Mouse (Mus musculus): ENCODE data around the gene Acpp. TPM values are rescaled to one million over a fixed set of nuclear protein-coding genes. Genes with fewer than 3 reads are reported as not detected.

Gene Acpp
- total and polyA plus RNA-seq, 2 experiments from 2014 or later: 0.25 to 3.1 TPM

GRCm38 (mm10) chr9:104361073-104361891 lies 23.7 kb upstream of the Acpp start:
- WGBS: 77% methylated on average over 17 of the region's 17 CpGs
- no peak for ATAC-seq

GRCm38 (mm10) chr9:104360389-104360788 lies 22.8 kb upstream of the Acpp start:
- H3K4me2 ChIP-seq (ENCODE audit: low read depth, low read length): no peak overlapping the region
- H3K27ac ChIP-seq: no peak overlapping the region
- H3K4me1 ChIP-seq (ENCODE audit: insufficient read depth, low read length): no peaks in the 10 kb centered on the region
- no peaks in the 10 kb centered on the region for H3K9me3 ChIP-seq (ENCODE audit: low read length)
- no peak overlapping the region for H3K9ac ChIP-seq (replicated peaks; ENCODE audit: low read length)
- H3K36me3 ChIP-seq (ENCODE audit: insufficient read depth, low read length): no peaks in the 10 kb centered on the region
- H3K4me3 ChIP-seq (ENCODE audit: low read length): no peak overlapping the region
- no peak for DNase-seq (ENCODE audit: low spot score)
- H3K27me3 ChIP-seq (ENCODE audit: insufficient read depth, low read length): no peaks in the 10 kb centered on the region
- no peak for ATAC-seq
- no peak for TF ChIP-seq CTCF (IDR thresholded peaks at IDR 0.05; ENCODE audit: low read depth)
- WGBS: 86% methylated on average over 4 of the region's 4 CpGs

More at GRCm38 (mm10) chr9:104361073-104361891, 23.7 kb upstream of the Acpp start:
- no peak overlapping the region for H3K9ac ChIP-seq (replicated peaks; ENCODE audit: low read length)
- H3K9me3 ChIP-seq (ENCODE audit: low read length): no peaks in the 10 kb centered on the region
- no peak overlapping the region for H3K4me3 ChIP-seq (ENCODE audit: low read length)
- no peaks in the 10 kb centered on the region for H3K36me3 ChIP-seq (ENCODE audit: insufficient read depth, low read length)
- no peaks in the 10 kb centered on the region for H3K27me3 ChIP-seq (ENCODE audit: insufficient read depth, low read length)
- no peak overlapping the region for H3K27ac ChIP-seq
- no peak for TF ChIP-seq CTCF (IDR thresholded peaks at IDR 0.05; ENCODE audit: low read depth)
- no peak overlapping the region for H3K4me2 ChIP-seq (ENCODE audit: low read depth, low read length)
- no peaks in the 10 kb centered on the region for H3K4me1 ChIP-seq (ENCODE audit: insufficient read depth, low read length)
- no peak for DNase-seq (ENCODE audit: low spot score)

- DNase-seq (ENCODE audit: low spot score) (no peak), ATAC-seq (no peak)
- H3K27me3 ChIP-seq (ENCODE audit: insufficient read depth, low read length): no peaks in the 10 kb centered on the region
- no peak for TF ChIP-seq CTCF (IDR thresholded peaks at IDR 0.05; ENCODE audit: low read depth)
- no peak overlapping the region for H3K27ac ChIP-seq
- H3K9ac ChIP-seq (replicated peaks; ENCODE audit: low read length): no peak overlapping the region
- H3K36me3 ChIP-seq (ENCODE audit: insufficient read depth, low read length): no peaks in the 10 kb centered on the region
- 69% methylated on average over 8 of the region's 8 CpGs for WGBS
- no peaks in the 10 kb centered on the region for H3K9me3 ChIP-seq (ENCODE audit: low read length)
- no peak overlapping the region for H3K4me2 ChIP-seq (ENCODE audit: low read depth, low read length)
- H3K4me1 ChIP-seq (ENCODE audit: insufficient read depth, low read length): no peaks in the 10 kb centered on the region
- H3K4me3 ChIP-seq (ENCODE audit: low read length): no peak overlapping the region
Measured at GRCm38 (mm10) chr9:104355521-104356270, 18.1 kb upstream of the Acpp start.

DNA sequence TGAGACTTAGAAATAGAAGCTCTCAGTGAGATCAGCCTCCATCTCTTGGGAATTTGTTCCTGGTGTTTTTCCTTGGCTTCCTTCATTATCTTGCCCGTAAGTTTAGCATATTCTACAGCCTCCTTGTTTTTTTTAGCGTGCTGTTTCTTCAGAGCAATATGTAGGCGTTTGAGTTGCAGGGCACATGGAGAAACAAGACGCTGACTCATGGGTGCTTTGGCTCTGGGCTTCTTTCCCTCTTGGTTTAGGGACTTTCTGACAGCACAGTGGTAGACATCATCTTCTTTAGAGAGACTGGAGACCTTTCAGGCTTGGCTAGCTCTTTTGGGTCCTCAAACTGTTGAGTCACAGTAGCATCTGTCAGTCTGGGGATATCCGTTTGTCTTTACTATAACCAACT lies 6.6 kb upstream of the Acpp start:
- TF ChIP-seq CTCF (IDR thresholded peaks at IDR 0.05; ENCODE audit: low read depth): no peak
- WGBS: 87% methylated on average over 5 of the region's 5 CpGs
- H3K4me2 ChIP-seq (ENCODE audit: low read depth, low read length): no peak overlapping the region
- H3K36me3 ChIP-seq (ENCODE audit: insufficient read depth, low read length): no peaks in the 10 kb centered on the region
- no peak for DNase-seq (ENCODE audit: low spot score)
- no peak for ATAC-seq
- H3K9me3 ChIP-seq (ENCODE audit: low read length): no peaks in the 10 kb centered on the region
- H3K27ac ChIP-seq: no peak overlapping the region
- no peaks in the 10 kb centered on the region for H3K4me1 ChIP-seq (ENCODE audit: insufficient read depth, low read length)
- H3K27me3 ChIP-seq (ENCODE audit: insufficient read depth, low read length): no peaks in the 10 kb centered on the region
- H3K9ac ChIP-seq (replicated peaks; ENCODE audit: low read length): no peak overlapping the region
- no peak overlapping the region for H3K4me3 ChIP-seq (ENCODE audit: low read length)

DNA sequence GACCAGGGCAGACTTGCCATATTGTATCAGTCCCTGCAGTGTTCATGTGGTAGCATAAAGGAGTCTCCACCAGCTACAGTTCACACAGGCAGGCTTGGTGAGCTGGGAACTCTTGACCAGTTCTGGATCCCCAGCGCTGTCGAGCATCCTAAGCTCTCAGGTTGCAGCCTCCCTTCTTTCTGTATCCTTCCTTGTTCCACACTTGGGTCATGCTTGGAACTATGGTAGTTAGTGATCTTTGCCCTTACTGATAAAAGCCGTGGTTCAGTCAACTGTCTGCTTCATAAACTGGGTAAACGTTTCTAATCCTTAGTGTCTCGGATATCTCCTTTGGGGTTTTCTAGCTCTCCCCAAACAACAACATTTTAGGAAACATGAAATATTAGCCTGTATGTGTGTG lies 1.9 kb upstream of the Acpp start:
- Histone ChIP-seq H3K9ac (replicated peaks; ENCODE audit: low read length) (no peak overlapping the region), H3K4me1 (ENCODE audit: insufficient read depth, low read length) (no peaks in the 10 kb centered on the region; the same call in 1 of the 2 replicates), H3K4me2 (ENCODE audit: low read depth, low read length) (no peak overlapping the region), H3K36me3 (ENCODE audit: insufficient read depth, low read length) (no peaks in the 10 kb centered on the region), H3K4me3 (ENCODE audit: low read length) (no peak overlapping the region), H3K27ac (no peak overlapping the region), H3K9me3 (ENCODE audit: low read length) (no peaks in the 10 kb centered on the region), H3K27me3 (ENCODE audit: insufficient read depth, low read length) (no peaks in the 10 kb centered on the region)
- no peak for TF ChIP-seq CTCF (IDR thresholded peaks at IDR 0.05; ENCODE audit: low read depth)
- 91% methylated on average over 5 of the region's 5 CpGs for WGBS
- no peak for ATAC-seq
- no peak for DNase-seq (ENCODE audit: low spot score)

- no peaks in the 10 kb centered on the region for H3K27me3 ChIP-seq (ENCODE audit: insufficient read depth, low read length)
- H3K36me3 ChIP-seq (ENCODE audit: insufficient read depth, low read length): no peaks in the 10 kb centered on the region
- H3K4me3 ChIP-seq (ENCODE audit: low read length): no peak overlapping the region
- H3K9ac ChIP-seq (replicated peaks; ENCODE audit: low read length): no peak overlapping the region
- WGBS: 85% methylated on average over 18 of the region's 18 CpGs
- no peak overlapping the region for H3K27ac ChIP-seq
- no peak overlapping the region for H3K4me2 ChIP-seq (ENCODE audit: low read depth, low read length)
- no peaks in the 10 kb centered on the region; the same call in 1 of the 2 replicates for H3K4me1 ChIP-seq (ENCODE audit: insufficient read depth, low read length)
- ATAC-seq (no peak), DNase-seq (ENCODE audit: low spot score) (no peak)
- TF ChIP-seq CTCF (IDR thresholded peaks at IDR 0.05; ENCODE audit: low read depth): no peak
- H3K9me3 ChIP-seq (ENCODE audit: low read length): no peaks in the 10 kb centered on the region
Measured at GRCm38 (mm10) chr9:104338489-104339427, 1.2 kb upstream of the Acpp start.
